Mouse (Mus musculus): ENCODE results near the gene Nsa2.
"Not testable (repeated sequence)": the region's sequence is repeated elsewhere in the genome, so short reads cannot be mapped to it uniquely, and the experiment has no call there.

Nsa2 gene

GRCm38 (mm10) chr13:97137466-97138400 is at the start of gene Nsa2, which contains the start of gene Gfm2:
Gene Nsa2 (minus strand): TSS chr13:97137937.
Gene Gfm2 (plus strand): TSS chr13:97137937.
- DNase-seq (ENCODE audit: low spot score), result peak; percentile 93

DNA sequence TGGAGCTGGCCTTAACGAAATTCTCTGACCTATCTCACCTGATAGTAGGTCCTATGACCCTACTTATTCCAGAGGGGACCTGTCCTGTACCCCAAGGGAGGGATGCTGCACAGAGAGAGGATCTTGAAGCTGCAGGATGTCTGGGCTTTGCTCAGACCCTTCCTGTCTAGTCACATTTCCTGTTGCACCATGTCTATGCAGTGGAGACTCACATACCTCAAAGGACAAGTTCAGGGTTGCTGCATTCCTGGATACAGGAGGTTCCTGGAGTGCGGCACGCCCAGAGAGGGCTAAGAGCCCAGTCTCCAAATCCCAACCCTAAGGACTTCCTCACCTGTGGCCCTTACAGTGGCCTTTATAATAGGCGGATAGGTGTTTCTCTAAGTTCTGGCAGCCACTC is 48.6 kb upstream of the Nsa2 start:
- no peak for DNase-seq (ENCODE audit: low spot score)

- no peak for DNase-seq (ENCODE audit: low spot score)
Measured at GRCm38 (mm10) chr13:97184656-97185055, 46.9 kb upstream of the Nsa2 start.

- DNase-seq (ENCODE audit: low spot score), result no peak
Measured at GRCm38 (mm10) chr13:97184168-97184567, 46.4 kb upstream of the Nsa2 start.

DNA sequence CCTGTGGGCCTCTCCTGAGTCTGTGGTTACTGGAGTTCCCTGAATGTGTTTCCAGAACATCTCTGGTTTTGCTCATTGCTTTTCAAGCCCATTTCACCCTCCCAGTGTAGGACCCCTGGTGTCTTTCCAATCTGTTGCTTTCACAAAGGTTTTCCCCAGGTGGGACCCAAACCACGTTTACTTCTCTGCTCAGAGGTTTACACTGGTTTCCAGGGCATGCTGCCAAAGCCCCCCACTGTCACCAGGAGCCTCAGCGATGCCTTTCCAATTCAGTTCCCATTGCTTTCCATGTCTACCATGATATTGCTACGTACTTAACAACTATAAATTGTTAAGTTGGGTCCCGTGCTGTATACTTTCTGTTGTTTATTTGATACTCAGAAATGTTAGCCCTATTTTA is 45.1 kb upstream of the Nsa2 start:
- no peak for DNase-seq (ENCODE audit: low spot score)

DNA sequence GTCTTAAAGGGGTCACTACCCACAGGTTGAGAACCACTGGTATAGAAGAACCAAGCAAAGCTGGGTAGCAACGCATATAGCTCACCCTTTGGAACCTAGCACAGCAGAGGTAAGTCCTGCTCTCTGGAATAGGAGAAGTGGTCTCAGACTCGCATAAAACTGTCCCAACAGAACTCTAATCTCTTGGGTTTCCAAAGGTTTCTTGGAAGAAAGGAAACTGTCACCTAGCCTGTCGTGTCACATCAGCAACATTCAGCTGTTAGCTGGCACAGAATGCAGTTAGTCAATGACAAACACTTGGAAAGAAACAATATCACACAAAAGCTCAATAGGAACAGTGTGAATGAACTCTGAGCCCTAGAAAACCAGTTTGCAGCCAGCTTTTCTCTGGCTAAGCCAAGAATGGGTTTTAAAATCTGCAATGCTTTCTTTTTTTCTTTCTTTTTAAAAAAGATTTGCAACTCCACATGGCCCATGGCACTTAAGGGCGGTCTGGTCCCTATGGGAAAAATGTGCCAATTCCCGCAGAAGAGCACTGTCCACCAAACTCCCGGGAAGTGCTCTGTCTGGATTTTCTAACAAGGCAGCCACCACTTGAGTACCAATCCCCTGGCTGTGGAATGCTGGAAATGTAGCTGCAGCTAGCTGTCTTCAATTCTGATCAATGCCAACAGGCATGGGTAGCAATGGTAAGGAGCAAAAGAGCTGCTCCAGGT is 42.5 kb upstream of the Nsa2 start:
- DNase-seq (ENCODE audit: low spot score), result no peak

GRCm38 (mm10) chr13:97178943-97179342 is 41.2 kb upstream of the Nsa2 start:
- DNase-seq (ENCODE audit: low spot score), result no peak

DNA sequence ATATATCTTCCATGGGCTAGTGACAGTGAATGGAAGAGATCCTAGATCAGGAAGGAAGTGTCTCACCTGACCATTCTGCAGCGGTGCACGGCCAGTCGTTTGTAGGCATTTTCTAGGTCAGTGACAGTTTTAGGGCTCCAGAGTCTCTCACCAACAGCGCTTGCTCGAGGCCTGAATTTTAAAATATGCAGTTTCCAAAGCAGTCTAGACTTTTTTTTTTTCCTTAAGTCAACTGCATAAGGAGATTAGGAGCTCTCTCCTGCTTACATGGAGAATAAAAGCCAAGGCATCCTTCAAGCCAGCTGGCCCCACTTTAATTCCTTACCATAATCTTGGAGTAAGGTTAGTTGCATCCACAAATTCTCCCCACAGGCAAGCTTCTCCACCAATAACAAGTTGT is 39.0 kb upstream of the Nsa2 start:
- DNase-seq (ENCODE audit: low spot score), result no peak

DNA sequence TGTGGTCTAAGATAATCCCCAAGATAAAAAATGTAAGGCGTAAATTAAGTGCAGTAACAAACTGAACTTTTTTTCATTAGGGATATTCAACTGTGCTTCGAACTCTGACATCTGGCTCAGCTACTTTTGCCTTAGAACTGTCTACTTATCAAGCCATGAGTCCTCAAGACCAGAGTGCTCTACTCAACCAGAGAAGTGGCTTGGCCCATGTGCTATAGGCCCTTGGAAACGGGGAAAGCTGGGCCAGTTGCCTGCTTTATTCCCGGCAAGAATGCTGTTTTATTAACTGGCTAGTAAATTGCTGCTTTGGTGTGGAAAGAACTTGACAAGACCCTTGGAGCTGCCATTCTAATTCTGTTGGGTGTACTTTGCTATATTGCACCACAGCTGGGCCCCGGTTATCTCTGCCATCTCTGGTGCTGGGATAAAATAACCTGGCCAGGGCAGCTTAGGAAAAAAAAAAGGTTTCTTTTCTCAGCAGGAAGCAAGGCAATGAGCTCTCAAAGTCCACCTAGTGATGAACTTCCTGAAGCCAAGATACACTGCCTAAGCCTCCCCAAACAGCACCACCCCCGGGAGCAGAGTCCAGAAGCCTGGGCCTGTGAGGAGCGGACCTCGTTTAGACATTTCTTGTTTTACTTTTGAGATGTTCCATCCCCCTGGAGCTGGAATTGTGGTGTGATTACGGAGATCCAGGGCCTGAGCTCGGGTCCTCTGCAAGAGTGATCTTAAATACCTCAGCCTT is 38.0 kb upstream of the Nsa2 start:
- peak; percentile 85 for DNase-seq (ENCODE audit: low spot score)

GRCm38 (mm10) chr13:97145834-97146233 is 8.1 kb upstream of the Nsa2 start:
- no peak for DNase-seq (ENCODE audit: low spot score)

- no peak for DNase-seq (ENCODE audit: low spot score)
Measured at GRCm38 (mm10) chr13:97142321-97142720, 4.6 kb upstream of the Nsa2 start.

GRCm38 (mm10) chr13:97138404-97138931 is 731 bp upstream of the Nsa2 start:
- DNase-seq (ENCODE audit: low spot score), result not testable (repeated sequence)

DNA sequence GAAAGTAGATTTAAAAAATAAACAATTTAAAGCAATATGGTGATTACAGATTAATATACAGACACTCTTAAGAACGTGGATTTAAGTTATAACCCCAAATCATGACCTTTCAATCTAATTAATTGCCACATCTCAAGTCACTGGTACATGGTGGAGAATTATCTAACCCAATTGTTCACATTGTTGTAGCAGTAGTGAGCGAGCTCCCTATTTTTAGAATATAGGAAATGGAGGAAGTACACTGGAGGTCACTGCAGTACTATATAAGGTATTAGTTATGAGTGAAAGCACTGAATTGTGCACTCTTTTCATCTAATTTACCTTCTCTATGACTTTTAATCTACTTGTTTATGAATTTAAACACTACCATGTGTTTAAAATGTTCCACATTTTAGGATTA is 7.3 kb downstream of the Nsa2 start:
- not testable (repeated sequence) for DNase-seq (ENCODE audit: low spot score)

DNA sequence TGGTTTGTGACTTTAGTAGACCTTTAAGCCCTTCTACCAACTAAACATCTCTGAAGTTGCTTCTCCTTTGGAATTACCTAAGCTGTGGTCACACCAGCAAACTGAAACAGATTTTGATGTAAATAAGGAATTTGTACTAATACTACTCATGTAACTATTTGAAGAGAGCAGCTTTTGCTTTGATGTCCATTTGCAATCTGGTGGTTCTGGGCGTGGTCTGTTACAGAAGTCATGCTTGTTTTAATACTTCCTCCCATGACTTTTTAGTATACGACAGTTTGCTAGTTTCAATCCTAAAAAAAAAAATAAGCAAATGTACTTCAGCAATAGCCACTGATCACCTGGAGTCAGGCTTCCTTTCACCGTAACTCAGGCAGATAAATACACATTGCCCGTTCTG is 8.1 kb downstream of the Nsa2 start:
- DNase-seq (ENCODE audit: low spot score), result not testable (repeated sequence)

GRCm38 (mm10) chr13:97121341-97121740 is 16.4 kb downstream of the Nsa2 start:
- no peak for DNase-seq (ENCODE audit: low spot score)

- DNase-seq (ENCODE audit: low spot score), result no peak
Measured at GRCm38 (mm10) chr13:97109046-97109445, 28.7 kb downstream of the Nsa2 start.

DNA sequence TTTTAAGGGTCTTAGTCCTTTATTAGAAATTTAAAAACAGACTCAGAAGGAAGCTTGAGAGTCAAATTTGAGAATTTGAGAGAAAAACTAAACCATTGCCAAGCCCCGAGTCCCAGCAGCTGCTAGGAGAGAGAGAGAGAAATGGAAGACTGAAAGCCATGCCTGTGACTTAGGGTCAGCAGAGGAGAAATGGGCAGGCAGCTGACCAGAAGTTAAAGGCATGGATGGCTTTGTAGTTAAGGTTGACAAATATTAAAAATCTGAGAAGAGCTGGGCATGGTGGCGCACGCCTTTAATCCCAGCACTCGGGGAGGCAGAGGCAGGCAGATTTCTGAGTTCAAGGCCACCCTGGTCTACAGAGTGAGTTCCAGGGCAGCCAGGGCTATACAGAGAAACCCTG is 30.0 kb downstream of the Nsa2 start:
- not testable (repeated sequence) for DNase-seq (ENCODE audit: low spot score)

DNA sequence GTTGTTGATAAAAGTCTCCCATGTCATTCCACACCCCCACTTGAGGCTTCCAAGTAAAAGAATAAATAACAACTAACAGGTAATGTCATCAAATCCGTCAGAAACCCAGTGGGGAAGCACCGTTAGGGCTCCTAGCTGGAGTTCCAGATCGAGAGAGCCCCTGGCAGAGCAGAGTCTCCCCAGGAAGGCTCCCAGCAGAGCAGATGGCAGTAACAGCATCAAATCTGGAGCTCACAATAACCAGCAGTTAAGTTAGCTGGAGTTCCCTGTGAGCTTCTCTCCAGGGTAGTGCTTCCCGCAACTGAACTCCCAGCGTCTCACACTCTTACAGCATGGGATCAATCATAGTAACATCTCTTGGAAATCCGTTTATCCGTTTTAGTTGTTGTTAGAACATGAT is 32.7 kb downstream of the Nsa2 start:
- no peak for DNase-seq (ENCODE audit: low spot score)

GRCm38 (mm10) chr13:97099187-97099852 is 38.4 kb downstream of the Nsa2 start, which contains the start of gene Gm6169:
Gene Gm6169 (minus strand): TSS chr13:97099237.
- no peak for DNase-seq (ENCODE audit: low spot score)

DNA sequence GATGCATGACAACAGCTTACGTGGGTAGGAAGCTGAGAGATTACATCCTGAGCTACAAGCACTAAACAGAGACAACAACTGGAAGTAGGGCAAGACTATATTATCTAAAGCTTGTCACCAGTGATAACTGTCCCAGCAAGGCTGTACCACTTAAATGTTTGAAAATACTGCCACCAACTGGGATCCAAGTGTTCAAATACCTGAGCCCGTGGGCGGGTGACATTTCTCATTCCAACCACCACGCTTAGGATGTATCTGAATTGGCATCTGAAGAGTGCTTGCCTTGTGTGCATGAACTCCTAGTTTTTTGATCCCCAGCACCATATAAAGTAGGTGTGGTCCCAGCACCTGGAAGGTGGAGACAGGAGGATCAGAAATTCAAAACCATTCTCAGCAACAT is 42.0 kb downstream of the Nsa2 start:
- no peak for DNase-seq (ENCODE audit: low spot score)

DNA sequence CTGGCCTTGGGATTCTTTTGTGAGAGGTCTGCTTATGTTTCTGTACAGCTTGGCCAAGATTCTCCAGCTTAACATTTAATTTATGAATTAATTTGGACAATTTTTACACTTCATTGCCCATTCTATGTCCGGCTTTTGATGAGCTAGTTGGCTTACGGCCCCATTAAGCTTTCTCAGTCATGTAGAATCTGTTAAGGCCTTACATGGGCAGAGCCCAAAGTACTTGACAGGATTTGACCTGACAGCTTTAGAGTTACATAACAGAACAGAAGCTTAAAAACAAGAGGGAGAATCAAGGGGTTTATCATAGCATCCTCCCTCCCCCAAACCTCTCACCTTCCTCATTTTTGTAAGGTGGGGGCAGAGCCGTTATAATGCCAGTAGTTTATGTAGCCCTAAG is 49.6 kb downstream of the Nsa2 start:
- DNase-seq (ENCODE audit: low spot score), result no peak

DNA sequence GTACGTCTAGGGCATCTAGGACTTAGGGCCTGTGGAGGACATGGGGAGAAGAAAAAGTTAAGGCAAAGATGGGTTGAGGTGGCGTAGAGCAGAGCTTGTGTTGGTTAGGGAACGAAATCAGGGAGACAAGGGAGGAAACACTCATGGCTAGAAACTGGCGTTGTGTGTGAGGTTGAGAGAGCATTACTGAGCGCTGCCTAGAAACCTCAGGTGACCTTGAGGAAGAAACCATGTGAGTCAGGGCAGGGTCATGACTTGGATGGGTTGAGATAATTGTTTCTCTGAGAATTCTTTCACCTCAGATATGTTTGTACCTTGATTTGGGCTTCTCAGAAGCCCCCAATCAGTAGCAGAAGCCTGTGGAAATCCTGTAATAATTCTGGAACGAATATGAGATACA is 50.3 kb downstream of the Nsa2 start:
- DNase-seq (ENCODE audit: low spot score), result no peak
